Mouse (Mus musculus): Measurements from ENCODE around the gene Arg1.

The Arg1 gene

DNA sequence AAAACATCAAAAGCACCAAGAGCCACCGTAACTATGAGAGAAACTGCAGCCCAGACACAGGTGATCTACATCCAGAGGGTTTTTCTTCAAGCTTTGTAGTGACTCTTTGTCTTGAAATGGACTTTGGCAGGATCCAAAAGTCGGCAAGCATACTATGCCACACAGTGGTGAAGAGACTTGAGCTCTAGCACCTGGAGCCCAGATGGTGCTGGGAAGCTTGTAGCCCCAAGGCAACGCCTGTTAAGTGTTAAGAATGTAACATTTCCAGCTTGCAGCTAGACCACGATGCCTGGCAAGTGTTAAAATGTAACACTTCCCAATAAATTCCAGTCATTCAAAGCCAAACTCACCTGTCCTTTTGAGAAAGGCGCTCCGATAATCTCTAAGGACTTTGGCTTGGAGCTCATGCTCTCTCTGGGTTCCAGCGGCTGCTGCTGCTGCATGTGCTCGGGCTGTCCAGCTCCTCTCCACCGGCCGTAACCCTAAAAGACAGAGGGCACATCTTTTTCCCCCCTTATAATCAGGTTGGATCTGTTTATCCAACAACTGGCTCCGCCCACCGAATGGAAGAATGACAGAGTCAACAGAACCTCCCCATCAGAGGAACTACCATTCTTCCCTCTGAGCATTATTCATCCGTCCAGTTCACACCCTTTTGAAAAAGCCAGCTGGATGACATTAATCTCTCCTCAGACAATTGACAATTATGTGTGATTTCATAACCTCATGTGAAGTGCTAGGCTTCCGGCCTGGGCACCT is at the start of gene Arg1:
Gene Arg1 (minus strand): TSS at position 523 of the 759 bp plus-strand sequence.
- DNase-seq (ENCODE audit: low read depth in 1 of 2, low spot score in 2 of 2), result no peak

DNA sequence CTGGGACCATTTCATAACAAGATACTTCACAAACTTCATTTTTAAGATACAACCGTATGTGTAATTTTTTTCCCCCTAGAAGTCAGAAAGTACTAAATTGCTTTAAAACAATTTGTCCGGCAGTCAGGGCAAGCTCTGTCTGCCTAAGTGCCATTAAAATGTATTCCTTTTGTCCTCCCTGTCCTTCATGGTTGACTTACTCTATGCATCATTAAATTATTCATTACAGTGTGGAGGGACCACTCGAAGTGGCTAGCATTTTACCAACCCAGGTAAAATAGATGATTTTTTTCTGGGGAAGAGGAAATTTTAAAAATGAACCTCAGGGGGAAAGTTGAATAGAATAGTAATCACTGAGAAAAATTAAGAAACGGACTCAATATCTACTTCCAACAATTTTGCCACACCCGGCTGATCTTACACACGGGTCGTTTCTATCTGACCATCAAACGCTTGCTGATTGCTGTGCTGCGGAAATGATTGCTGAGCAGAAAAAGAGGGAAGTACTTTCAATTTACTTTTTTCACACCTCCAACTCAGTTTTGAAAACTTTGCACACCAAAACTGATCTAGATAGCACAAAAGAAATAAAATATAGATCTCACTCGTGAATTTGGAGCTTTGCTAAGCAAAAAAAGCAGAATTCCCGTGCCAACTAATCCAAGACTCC is 46.7 kb upstream of the Arg1 start:
- no peak for DNase-seq (ENCODE audit: low read depth in 1 of 2, low spot score in 2 of 2)

DNA sequence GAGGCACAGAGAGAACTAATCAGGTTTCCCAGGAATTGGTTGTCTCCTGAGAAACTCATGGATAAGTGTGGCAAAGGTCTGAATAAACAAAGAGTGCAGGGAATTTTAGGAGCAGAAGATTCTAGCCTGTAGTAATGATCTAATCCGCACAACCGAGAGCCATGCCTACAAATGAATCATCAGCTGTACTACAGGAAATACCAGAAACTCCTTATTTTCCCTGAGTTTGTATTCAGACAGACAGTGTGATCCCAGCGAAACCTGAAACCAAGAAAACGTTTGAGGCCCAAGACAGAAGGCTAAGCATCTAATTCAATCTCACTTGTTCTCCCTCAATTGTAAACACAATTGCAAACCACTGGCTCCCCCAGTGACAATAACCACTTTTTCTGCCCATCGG is 46.1 kb upstream of the Arg1 start:
- no peak for DNase-seq (ENCODE audit: low read depth in 1 of 2, low spot score in 2 of 2)

DNA sequence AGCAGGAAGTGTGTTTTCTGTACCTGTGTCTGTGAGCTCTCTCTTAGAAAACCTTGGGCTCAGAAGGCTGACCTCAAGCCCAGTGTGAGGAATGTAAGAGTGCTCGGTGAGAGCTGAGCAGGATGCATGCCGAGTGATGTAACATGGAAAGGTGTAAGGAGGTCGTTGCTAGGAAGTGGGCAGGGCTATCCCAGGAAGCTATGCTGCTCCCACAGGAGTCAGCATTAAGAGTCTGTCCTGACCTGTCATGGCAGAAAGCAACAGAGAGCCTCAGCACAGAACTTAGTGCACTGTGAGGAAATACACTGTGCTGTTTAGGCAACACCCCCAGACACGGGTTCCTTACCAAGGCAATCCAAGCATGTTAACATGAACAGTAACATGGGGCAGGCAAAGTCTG is 45.6 kb upstream of the Arg1 start:
- no peak for DNase-seq (ENCODE audit: low read depth in 1 of 2, low spot score in 2 of 2)

DNA sequence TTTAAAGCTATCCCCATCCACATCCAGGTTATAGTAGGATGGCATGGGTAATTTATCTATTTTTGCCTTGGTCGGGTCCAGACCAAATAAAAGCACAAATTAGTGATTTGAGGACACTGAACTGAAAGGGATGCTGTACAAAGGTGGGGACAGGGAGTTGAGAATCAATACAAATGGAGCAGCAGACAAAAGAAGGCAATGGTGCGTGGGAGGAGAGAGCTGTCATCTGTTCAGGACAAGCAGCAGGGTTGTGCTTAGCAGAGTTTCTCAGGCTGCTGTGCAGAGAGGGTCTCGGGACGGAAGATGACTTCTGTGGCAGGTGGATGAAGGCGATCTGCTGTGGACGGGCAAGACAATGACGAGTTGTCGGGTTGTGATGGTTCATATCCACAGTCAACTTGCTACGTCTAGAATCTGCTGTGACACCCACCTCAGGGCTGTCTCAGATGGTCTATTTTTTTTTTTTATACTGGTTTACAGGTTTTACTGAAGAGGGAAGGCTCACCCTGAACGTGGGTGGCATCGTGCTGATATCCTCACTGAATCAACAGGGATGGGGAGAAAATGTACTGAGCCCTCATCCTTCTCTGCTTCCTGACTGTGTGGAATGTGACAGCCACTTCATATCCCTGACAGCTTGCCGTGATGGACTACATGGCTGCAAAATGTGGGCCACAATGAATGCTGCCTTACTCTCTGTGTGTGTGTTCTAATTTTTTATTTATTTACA is 38.7 kb upstream of the Arg1 start:
- DNase-seq (ENCODE audit: low read depth in 1 of 2, low spot score in 2 of 2), result no peak

DNA sequence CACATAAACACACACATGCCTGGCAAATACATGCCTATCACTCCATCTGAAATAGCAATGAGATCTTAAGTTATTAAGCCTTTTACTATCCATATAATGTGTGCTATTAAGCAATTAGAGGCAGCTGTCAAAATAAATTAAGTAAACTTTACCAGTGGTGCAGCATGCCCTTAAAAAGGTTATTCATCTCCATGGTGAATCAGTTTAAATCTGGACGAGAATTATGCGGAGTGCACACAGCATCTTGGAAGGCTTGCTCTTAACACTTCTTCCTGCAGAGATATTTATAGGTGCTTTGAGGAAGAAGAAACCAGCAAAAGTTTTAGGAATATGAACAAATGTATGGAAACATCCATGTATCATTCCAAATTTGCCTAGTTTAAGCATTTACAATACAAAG is 34.6 kb upstream of the Arg1 start:
- DNase-seq (ENCODE audit: low read depth in 1 of 2, low spot score in 2 of 2), result no peak

DNA sequence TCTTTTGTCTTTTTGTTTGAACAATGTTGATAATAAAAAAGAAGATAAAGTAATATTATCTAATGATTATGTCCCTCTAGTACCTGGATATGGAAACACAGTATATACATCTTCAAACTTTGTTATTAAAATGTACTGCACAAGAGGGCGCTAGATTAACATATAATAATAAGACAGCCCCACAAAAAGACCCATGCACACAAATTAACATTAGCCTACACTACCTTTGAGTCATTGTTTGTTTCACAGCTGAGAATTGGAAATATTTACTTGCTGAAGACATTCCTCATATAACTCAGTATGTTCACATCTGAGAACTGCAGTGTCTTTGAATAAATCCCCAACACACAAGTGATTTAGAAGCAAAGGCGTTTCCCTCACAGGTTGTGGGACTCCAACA is 33.8 kb upstream of the Arg1 start:
- DNase-seq (ENCODE audit: low read depth in 1 of 2, low spot score in 2 of 2), result no peak

DNA sequence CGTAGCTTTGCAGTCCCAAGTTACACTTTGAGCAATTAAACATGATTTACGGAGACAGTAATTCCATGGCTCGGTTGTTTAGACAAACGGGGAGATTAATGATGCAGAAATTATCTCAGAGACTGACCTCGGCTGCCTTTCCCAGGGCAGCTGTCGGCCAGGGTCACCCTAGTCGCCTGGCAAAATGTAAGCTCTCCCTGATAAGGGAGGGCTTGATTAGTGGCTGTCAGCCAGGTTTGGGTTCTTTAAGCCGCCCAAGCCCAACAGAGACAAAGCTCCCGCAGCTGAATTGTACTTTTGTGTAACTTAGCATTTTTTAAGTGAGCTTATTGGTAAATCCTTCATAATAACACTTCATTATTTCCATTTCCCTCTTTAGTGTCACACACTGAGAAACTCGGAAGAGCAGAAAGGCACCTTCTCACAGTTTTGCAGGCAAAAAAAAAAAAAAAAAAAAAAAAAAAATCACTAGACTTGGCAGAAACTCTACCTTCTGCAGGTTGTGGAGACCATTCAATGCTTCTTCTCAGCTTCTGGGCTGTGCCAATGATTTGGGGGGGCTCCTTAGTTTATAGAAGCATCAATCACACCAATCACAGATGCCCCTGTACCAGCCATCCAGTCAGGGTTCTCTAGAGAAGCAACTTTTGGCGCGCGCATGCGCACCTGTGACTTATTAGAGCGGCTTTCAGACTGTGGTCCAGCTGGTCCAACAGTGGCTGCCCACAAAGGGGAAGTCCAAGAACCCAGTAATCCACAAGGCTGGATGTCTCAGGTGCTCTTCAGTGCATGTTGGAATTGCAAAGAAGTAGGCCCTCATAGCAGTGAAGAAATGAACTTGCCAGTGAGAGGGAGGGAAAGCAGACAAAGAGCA is 32.0 kb upstream of the Arg1 start:
- DNase-seq (ENCODE audit: low read depth in 1 of 2, low spot score in 2 of 2), result no peak

DNA sequence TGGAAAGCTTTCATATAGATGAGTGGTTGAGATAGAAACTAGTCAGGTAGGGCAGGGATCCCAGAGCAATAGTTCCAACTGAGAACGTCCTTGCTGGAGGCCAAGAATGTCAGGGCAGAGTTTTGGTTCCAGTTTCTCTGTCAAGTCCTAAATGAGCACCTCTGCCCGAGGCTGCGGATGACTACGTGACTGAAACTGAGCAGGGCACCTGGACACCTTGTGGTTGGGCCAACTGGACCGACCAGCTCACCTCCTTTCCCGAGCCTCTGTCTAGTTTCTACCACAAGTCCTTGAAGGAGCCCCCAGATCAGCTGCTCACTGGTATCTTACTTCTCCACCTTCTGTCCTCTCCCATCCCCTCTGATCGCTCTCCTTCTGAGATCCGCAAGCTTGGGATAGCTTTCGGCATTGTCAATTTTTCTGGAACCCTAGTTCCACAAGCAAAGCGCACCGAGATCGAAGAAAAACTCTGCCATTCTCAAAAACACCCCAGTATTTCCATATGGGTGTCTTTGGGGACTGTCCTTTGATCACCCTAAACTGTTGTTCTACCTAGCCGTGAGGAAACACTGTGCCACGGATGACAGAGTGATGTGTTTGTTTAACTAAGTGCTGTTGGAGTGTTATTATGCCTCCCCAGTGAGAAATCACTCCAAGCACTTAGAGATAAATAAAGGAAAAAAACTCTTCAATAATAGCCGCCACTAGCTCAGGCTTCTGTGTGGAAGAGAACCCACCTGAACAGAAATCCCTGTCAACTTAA is 31.2 kb upstream of the Arg1 start:
- no peak for DNase-seq (ENCODE audit: low read depth in 1 of 2, low spot score in 2 of 2)

DNA sequence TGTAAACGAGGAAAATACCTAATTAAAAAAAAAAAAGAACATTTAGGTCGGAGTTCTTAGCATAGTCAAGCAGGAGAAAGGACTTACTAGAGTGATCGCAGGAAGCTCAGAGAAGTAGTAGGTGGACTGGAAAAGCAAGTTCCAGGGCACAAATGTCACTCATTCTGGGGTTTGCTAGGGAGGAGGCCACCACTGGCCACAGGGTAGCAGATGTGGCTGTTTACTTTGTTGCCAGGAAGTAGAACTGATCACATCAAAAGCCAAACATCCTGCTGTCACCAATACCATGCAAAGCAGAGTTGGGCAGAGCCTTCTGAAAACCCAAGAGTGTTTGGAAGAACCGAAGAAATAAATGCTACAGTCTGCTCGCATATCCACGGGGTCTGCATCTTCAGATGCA is 26.6 kb upstream of the Arg1 start:
- no peak for DNase-seq (ENCODE audit: low read depth in 1 of 2, low spot score in 2 of 2)

DNA sequence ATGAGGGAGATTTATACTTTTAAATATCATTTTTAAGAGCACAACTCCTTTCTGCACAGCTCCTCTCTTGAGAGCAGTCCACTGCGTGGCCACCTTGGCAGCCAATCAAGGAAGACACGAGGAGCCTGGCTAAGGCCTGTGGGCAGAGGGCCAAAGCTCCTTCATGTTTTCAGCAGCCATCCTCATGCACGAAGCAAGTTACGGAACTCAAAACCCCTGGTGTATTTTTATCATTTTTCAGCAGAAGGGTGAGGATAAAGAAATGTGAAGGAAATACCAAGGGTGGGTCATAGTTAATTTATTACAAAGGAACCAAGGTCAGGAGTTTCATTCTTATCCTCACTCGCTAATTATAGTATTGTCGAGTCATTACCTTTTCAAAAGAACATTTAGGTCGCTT is 25.3 kb upstream of the Arg1 start:
- DNase-seq (ENCODE audit: low read depth in 1 of 2, low spot score in 2 of 2), result no peak

DNA sequence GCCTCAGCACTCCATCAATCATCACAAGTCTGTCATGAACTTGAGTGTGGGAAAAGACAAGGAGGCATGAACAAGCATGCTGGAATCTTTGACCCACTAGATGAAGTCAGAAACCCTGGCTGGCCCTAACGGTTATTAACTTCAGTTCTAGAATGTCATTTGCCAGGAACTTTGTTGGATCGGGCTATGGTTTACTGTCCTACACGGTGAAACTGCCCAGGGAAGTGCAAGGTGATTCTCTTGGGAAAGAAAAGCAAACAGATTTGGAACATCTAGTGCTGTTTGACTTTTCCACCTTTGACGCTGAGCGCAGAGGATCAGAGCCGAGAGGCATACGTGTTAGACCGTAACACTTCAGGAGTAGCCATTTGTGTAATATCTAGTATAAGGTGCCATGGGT is 24.3 kb upstream of the Arg1 start:
- DNase-seq (ENCODE audit: low read depth in 1 of 2, low spot score in 2 of 2), result no peak

DNA sequence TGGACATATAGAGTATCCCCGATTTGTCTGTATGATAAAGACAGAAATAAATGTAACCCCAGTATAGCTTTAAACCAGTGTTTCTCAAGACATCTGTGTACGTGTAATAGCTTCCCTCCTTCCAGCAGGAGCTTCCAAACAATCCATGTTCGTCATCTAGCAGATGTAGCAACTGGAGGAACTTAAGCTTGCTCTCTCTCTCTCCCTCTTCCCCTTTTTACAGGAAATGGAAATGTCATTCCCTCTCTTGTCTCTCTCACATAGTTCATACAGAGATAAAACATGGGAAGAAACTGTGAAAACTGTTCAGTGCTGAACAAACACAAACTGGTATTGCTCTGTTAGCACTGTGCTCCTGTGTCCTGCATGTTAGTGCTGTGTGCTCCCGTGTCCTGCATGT is 22.9 kb upstream of the Arg1 start:
- no peak for DNase-seq (ENCODE audit: low read depth in 1 of 2, low spot score in 2 of 2)

DNA sequence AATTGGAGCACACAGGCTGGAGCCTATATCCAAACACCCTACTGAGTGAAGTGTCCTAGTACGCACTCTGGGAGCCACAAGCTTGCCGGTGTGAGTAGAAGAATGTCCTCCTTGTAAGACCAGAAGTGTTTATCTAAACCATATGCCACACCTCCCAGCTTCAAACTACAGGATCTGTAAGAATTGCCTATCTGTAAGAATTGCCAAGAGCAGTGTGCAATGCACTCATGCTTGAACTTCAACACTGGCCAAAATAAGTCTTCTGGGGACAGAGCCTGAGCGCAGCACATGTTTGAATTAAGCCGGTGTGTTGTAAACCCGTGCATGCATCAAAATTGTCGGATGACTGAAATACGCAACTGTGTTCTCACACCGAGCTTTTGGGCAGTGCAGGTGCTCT is 21.0 kb upstream of the Arg1 start:
- DNase-seq (ENCODE audit: low read depth in 1 of 2, low spot score in 2 of 2), result no peak

DNA sequence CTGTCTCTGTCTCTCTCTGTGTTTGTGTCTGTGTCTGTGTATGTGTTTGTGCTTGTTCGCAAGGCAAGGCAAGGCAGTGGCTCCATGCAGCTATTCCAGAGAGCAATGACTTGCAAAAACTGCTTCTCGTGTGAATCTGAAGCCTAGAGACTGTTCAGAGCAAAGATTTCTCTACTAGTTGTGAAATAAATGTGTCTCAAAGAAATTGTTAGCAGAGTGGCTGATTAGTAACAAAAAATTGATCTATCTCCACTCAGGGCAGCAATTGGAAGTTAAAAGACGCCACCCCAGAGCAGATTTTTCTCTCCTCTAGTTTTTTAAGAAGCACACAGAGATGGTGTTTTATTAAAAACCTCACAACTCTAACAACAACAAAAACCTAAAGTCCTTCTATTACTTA is 20.6 kb upstream of the Arg1 start:
- DNase-seq (ENCODE audit: low read depth in 1 of 2, low spot score in 2 of 2), result no peak

DNA sequence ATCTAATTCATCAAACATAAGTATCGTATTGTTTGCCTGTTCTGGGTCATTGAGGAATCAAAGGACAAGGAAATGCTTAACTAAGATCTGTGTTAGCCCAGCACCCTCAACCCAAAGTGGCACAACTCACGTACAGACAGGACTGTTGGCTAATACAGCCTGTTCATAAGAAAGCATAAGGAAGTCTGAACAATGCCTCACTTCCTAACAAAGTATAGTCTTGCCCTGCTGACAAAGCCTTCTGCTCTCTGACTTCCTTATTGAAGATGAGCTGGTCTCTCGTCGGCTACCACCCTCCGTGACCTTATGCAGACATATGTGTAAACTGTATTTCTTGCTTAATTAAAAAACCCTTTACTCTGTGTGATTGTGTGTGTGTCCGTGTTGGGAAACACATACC is 2.9 kb upstream of the Arg1 start:
- no peak for DNase-seq (ENCODE audit: low read depth in 1 of 2, low spot score in 2 of 2)

DNA sequence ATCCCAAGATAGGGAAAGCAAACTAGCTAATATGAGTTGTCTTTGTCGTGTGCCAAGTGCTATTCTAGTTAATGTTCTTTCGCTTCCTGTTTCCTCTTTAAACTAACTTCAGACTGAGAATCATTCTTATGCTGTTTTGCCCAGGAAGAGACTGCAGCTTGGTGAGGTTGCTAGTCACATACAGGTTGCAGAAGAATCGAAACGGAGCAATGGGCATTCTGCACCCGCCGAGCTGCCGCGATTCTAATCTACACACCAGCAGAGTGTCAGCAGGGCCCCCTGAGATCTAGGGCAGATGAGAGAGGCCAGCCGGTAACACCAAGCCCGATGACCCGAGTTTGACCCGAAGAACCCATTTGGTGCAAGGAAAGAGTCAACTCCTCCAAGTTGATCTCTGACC is 788 bp upstream of the Arg1 start:
- DNase-seq (ENCODE audit: low read depth in 1 of 2, low spot score in 2 of 2), result no peak

DNA sequence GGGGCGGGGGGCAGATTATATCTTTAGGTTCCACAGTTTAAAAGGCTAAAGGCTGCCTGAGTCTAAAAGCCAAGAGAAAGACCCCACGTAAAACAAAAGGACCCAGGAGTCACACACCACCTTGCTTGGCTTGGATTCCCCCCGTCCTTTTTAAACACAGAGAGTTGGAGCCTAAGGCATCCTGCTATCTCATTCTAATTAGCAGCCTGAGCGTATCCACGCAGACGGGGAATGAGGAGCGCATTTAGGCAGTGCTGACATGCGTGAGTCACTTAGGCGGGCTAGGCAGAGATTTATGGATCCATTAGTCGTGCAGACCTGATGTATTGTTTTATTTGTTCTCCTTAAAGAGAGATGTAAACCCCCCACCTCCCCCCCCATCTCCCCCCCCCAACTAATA is 904 bp downstream of the Arg1 start:
- DNase-seq (ENCODE audit: low read depth in 1 of 2, low spot score in 2 of 2), result no peak

DNA sequence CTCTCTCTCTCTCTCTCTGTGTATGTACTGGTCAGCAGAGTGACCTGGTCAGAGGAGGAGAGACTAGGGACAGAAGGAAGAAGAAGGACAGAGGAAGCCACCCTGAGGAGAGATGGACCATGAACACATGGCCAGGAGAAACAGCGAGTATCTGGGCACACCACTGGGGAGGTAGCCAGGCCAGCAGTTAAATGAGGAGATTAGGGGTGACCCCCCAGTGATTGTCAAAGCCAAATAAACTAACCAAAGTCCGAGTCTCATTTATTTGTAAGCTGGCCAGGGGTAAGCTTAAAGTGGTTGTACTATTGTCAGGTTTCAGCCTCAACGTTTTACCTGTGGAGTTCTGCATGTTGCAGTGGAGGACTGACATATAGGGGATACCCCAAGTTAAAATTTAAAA is 3.0 kb downstream of the Arg1 start:
- DNase-seq (ENCODE audit: low read depth in 1 of 2, low spot score in 2 of 2), result no peak

DNA sequence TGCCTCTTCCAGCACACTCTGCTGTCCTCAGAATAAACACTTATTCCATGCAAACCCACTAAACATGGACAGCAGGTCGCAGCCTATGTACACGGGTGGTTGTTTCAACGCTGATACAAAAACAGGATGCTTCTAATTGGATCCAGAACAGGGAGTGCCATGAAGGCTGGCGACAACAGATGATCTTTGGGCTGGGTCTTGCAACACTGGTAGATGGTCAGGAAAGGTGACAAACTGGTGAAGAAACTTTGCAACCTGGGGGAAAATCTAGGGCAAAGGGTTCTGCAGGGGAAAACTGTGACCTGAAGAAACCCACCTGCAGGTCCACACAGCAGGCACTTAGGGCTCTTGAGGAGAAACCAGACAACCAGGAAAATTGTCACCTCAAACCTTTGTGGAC is 4.3 kb downstream of the Arg1 start:
- DNase-seq (ENCODE audit: low read depth in 1 of 2, low spot score in 2 of 2), result no peak

DNA sequence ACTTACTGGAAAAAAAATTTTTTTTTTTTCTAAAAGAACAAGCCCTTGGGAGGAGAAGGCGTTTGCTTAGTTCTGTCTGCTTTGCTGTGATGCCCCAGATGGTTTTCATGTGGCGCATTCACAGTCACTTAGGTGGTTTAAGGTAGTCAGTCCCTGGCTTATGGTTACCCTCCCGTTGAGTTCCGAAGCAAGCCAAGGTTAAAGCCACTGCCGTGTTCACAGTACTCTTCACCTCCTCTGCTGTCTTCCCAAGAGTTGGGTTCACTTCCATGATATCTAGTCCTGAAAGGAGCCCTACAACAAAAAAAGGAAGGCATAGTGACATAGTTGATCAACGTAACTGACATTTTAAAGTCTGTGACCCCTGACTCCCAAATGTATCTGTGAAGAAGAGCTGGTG is 11.8 kb downstream of the Arg1 start:
- no peak for DNase-seq (ENCODE audit: low read depth in 1 of 2, low spot score in 2 of 2)

All from monocyte, adult 2 months (primary cell).